Mouse (Mus musculus): ENCODE measurements around the gene Ccdc85c. TPM values are rescaled to one million over a fixed set of nuclear protein-coding genes. Genes with fewer than 3 reads are reported as not detected.

Ccdc85c gene
- polyA plus RNA-seq, 1 experiment = 7.0 TPM

GRCm38 (mm10) chr12:108231901-108232300, 43.3 kb downstream of the Ccdc85c start:
- no peaks in the 10 kb centered on the region for H3K27me3 ChIP-seq (ENCODE audit: control insufficient read depth, insufficient read depth, insufficient read length)
- H3ac ChIP-seq (ENCODE audit: control insufficient read depth, insufficient read length, low read depth) = no peak overlapping the region
- H3K79me2 ChIP-seq (ENCODE audit: control insufficient read depth, insufficient read depth) = no peaks in the 10 kb centered on the region
- no peaks in the 10 kb centered on the region for H3K36me3 ChIP-seq (ENCODE audit: control insufficient read depth, insufficient read depth)
- no peak overlapping the region for H3K4me3 ChIP-seq (ENCODE audit: insufficient read depth, poor library complexity, severe bottlenecking)
- TF ChIP-seq MAX (IDR thresholded peaks at IDR 0.05) = no peak
- no peak for TF ChIP-seq MYOD1 (IDR thresholded peaks at IDR 0.05; ENCODE audit: control insufficient read depth, insufficient read length, low read depth)
- TF ChIP-seq USF1 (IDR thresholded peaks at IDR 0.05; ENCODE audit: low read depth) = no peak
- no peak for TF ChIP-seq CEBPB (IDR thresholded peaks at IDR 0.05; ENCODE audit: low read depth)
- no peak for TF ChIP-seq FOSL1 (IDR thresholded peaks at IDR 0.05; ENCODE audit: insufficient read depth, low read length, poor library complexity, severe bottlenecking)
- TF ChIP-seq CTCF (IDR thresholded peaks at IDR 0.05; ENCODE audit: control insufficient read depth, insufficient read depth, insufficient read length) = no peak
- no peak for TF ChIP-seq MYOG (IDR thresholded peaks at IDR 0.05; ENCODE audit: control insufficient read depth, extremely low read depth, insufficient read length)
- no peaks in the 10 kb centered on the region for H3K79me3 ChIP-seq (ENCODE audit: low read depth)

GRCm38 (mm10) chr12:108230821-108231794, 44.1 kb downstream of the Ccdc85c start:
- Histone ChIP-seq H3K79me3 (ENCODE audit: low read depth) (no peaks in the 10 kb centered on the region), H3K4me3 (ENCODE audit: insufficient read depth, poor library complexity, severe bottlenecking) (no peak overlapping the region), H3ac (ENCODE audit: control insufficient read depth, insufficient read length, low read depth) (no peak overlapping the region), H3K27me3 (ENCODE audit: control insufficient read depth, insufficient read depth, insufficient read length) (no peaks in the 10 kb centered on the region), H3K79me2 (ENCODE audit: control insufficient read depth, insufficient read depth) (no peaks in the 10 kb centered on the region), H3K36me3 (ENCODE audit: control insufficient read depth, insufficient read depth) (no peaks in the 10 kb centered on the region)
- TF ChIP-seq FOSL1 (IDR thresholded peaks at IDR 0.05; ENCODE audit: insufficient read depth, low read length, poor library complexity, severe bottlenecking) (no peak), MAX (IDR thresholded peaks at IDR 0.05) (no peak), CTCF (IDR thresholded peaks at IDR 0.05; ENCODE audit: control insufficient read depth, insufficient read depth, insufficient read length) (peak; percentile 70), USF1 (IDR thresholded peaks at IDR 0.05; ENCODE audit: low read depth) (no peak)

- TF ChIP-seq CEBPB (IDR thresholded peaks at IDR 0.05; ENCODE audit: low read depth) (no peak), MYOD1 (IDR thresholded peaks at IDR 0.05; ENCODE audit: control insufficient read depth, insufficient read length, low read depth) (no peak), CTCF (IDR thresholded peaks at IDR 0.05; ENCODE audit: control insufficient read depth, insufficient read depth, insufficient read length) (no peak), MAX (IDR thresholded peaks at IDR 0.05) (no peak), USF1 (IDR thresholded peaks at IDR 0.05; ENCODE audit: low read depth) (no peak), FOSL1 (IDR thresholded peaks at IDR 0.05; ENCODE audit: insufficient read depth, low read length, poor library complexity, severe bottlenecking) (no peak), MYOG (IDR thresholded peaks at IDR 0.05; ENCODE audit: control insufficient read depth, extremely low read depth, insufficient read length) (no peak)
- Histone ChIP-seq H3ac (ENCODE audit: control insufficient read depth, insufficient read length, low read depth) (no peak overlapping the region), H3K27me3 (ENCODE audit: control insufficient read depth, insufficient read depth, insufficient read length) (no peaks in the 10 kb centered on the region), H3K79me3 (ENCODE audit: low read depth) (no peaks in the 10 kb centered on the region), H3K36me3 (ENCODE audit: control insufficient read depth, insufficient read depth) (no peaks in the 10 kb centered on the region), H3K79me2 (ENCODE audit: control insufficient read depth, insufficient read depth) (no peaks in the 10 kb centered on the region), H3K4me3 (ENCODE audit: insufficient read depth, poor library complexity, severe bottlenecking) (no peak overlapping the region)
These were observed 45.1 kb downstream of the Ccdc85c start for GRCm38 (mm10) chr12:108230077-108230476.

GRCm38 (mm10) chr12:108227527-108227926, 47.7 kb downstream of the Ccdc85c start:
- no peaks in the 10 kb centered on the region for H3K79me2 ChIP-seq (ENCODE audit: control insufficient read depth, insufficient read depth)
- no peak overlapping the region for H3ac ChIP-seq (ENCODE audit: control insufficient read depth, insufficient read length, low read depth)
- H3K27me3 ChIP-seq (ENCODE audit: control insufficient read depth, insufficient read depth, insufficient read length) = no peaks in the 10 kb centered on the region
- no peaks in the 10 kb centered on the region for H3K79me3 ChIP-seq (ENCODE audit: low read depth)
- H3K4me3 ChIP-seq (ENCODE audit: insufficient read depth, poor library complexity, severe bottlenecking) = no peak overlapping the region
- TF ChIP-seq USF1 (IDR thresholded peaks at IDR 0.05; ENCODE audit: low read depth) (no peak), CEBPB (IDR thresholded peaks at IDR 0.05; ENCODE audit: low read depth) (no peak), MAX (IDR thresholded peaks at IDR 0.05) (no peak), FOSL1 (IDR thresholded peaks at IDR 0.05; ENCODE audit: insufficient read depth, low read length, poor library complexity, severe bottlenecking) (no peak), CTCF (IDR thresholded peaks at IDR 0.05; ENCODE audit: control insufficient read depth, insufficient read depth, insufficient read length) (no peak), MYOD1 (IDR thresholded peaks at IDR 0.05; ENCODE audit: control insufficient read depth, insufficient read length, low read depth) (no peak), MYOG (IDR thresholded peaks at IDR 0.05; ENCODE audit: control insufficient read depth, extremely low read depth, insufficient read length) (no peak)
- no peaks in the 10 kb centered on the region for H3K36me3 ChIP-seq (ENCODE audit: control insufficient read depth, insufficient read depth)

- TF ChIP-seq MAX (IDR thresholded peaks at IDR 0.05) (no peak), MYOG (IDR thresholded peaks at IDR 0.05; ENCODE audit: control insufficient read depth, extremely low read depth, insufficient read length) (no peak), FOSL1 (IDR thresholded peaks at IDR 0.05; ENCODE audit: insufficient read depth, low read length, poor library complexity, severe bottlenecking) (no peak), CTCF (IDR thresholded peaks at IDR 0.05; ENCODE audit: control insufficient read depth, insufficient read depth, insufficient read length) (no peak), USF1 (IDR thresholded peaks at IDR 0.05; ENCODE audit: low read depth) (no peak), MYOD1 (IDR thresholded peaks at IDR 0.05; ENCODE audit: control insufficient read depth, insufficient read length, low read depth) (no peak), CEBPB (IDR thresholded peaks at IDR 0.05; ENCODE audit: low read depth) (no peak)
- Histone ChIP-seq H3K4me3 (ENCODE audit: insufficient read depth, poor library complexity, severe bottlenecking) (no peak overlapping the region), H3K27me3 (ENCODE audit: control insufficient read depth, insufficient read depth, insufficient read length) (no peaks in the 10 kb centered on the region), H3K79me3 (ENCODE audit: low read depth) (no peaks in the 10 kb centered on the region), H3K36me3 (ENCODE audit: control insufficient read depth, insufficient read depth) (no peaks in the 10 kb centered on the region), H3ac (ENCODE audit: control insufficient read depth, insufficient read length, low read depth) (no peak overlapping the region), H3K79me2 (ENCODE audit: control insufficient read depth, insufficient read depth) (no peaks in the 10 kb centered on the region)
These were observed 48.3 kb downstream of the Ccdc85c start for GRCm38 (mm10) chr12:108226941-108227340.
